Mouse (Mus musculus): Measurements from ENCODE around the gene Adcy4. TPM values are rescaled to one million over a fixed set of nuclear protein-coding genes. Genes with fewer than 3 reads are reported as not detected.

Gene Adcy4
- total RNA-seq, 2 experiments from 2014 or later, result 6.7 to 13.8 TPM

DNA sequence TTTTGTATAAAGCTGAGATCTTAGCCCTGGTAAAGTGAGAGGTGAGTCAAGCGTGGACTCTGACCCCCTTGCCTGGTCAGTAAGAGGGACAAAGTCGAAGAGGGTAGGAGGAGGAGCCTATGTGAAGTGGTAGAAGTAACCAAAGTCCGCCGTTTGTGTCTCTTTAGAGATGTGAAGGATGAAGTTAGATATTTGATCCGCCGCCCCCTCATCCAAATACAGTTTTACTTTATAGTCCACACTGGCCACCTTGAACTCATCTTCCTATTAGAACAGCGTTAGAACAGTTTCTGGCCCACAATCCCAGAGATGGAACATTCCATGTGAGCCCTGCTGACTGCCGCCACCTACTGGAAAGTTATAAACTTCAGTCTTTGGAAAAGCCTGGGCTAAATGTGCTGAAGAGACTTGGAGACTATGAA, 25.5 kb downstream of the Adcy4 start, which contains the start of gene Cideb:
Cideb (minus strand) TSS at position 96 of the 422 bp plus-strand sequence.
- peak; percentile 43 to 65 for DNase-seq

DNA sequence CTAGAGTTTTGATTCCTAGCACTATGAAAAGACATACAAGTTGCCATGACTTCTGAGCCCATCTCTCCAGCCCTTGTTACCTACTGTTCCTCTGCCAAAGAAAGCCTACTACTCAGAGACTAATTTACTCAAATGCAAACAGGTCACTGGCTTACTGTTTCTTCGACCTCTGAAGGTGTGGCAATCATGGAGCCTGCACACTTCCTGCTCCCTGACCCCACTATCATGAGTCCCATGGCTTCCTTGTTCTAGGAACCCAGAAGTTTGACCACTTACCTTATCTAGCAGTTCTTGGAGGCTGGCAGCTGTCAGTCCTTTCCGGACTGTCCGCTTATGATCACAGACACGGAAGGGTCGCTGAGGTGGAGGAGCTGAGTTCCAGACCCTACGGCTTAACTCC, 26.3 kb downstream of the Adcy4 start:
- no peak for DNase-seq

DNA sequence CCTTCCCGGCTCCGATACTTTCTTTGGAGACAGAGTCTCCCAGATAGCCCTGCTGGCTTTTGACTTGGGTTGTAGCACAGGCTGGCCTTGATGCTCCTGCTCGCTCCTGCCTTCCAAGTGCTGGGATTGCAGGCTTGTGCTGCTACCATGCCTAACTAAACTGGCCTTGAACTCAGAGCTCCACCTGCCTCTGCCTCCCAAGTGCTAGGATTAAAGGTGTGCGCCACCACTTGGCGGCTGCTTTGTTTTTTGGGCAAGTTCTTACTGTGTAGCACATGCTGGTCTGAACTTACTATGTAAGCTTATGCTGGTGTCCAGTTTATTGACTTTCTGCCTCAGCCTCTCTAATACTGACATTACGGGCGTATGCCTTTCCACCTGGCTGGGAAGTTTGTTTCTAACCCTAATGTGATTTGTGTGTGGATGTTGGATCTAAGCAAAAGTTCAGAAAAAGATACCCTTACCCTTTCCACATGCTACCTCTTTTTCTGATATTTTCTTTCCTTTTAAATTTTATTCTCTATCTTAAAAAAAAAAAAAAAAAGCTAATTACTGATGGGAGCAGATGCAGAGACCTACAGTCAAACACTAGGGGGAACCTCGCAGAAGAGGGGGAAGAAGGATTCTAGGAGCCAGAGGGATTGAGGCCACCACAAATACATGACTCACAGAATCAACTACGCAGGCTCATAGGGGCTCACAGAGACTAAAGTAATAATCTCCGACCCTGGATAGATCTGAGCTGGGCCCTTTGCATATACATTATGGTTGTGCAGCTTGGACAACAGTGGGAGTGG, 36.6 kb downstream of the Adcy4 start:
- no peak for DNase-seq

- no peak for DNase-seq
These were observed 38.0 kb downstream of the Adcy4 start for GRCm38 (mm10) chr14:55745861-55746237.

GRCm38 (mm10) chr14:55745180-55745860, 38.6 kb downstream of the Adcy4 start, which contains the start of the genes Dhrs1 and Nop9:
TSS of gene Dhrs1 (minus strand) at chr14:55745690.
TSS of gene Nop9 (plus strand) at chr14:55745693.
- peak; percentile 92 to 93 for DNase-seq

GRCm38 (mm10) chr14:55743711-55744110, 40.2 kb downstream of the Adcy4 start:
- peak; percentile 87 to 90 for DNase-seq

GRCm38 (mm10) chr14:55737086-55737687, 46.7 kb downstream of the Adcy4 start:
- DNase-seq, result no peak

DNA sequence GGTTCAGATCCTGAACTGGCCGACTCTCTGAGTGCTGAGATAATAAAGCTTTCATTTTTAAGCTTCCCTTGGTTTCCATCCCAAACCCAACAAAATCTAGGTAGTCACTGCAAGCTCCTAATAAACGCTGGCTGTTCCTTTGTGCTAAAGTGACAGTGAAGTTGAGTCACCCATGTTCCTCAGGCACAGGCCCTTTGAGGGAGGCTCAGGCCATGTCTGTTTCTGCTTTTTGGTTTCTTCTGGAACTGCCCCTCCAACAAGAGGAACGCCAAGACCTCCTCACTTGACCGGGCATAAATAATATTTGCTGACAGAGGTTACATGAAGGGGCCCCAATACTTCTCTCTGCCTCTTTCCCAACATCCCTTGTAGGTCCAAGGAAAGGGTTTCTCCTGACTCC, 48.1 kb downstream of the Adcy4 start:
- DNase-seq, result no peak

DNA sequence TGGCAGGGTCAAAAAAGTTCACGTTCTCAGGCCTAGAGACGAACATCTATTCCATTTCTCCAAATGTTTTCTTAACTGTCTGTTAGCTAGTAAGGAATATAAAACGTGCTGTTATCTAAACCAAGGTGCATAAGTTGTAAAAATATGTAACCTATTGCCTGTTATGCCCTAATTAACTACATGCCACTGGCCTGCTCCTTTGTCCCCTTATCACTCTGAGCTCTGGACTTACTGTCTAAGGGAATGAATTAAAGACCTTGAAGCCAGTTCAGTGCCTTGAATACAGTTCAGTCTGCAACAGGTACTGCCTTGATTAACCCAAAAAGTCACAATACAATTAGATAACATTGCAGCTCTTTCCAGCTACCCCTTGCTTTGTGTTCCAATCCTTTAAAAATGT, 48.6 kb downstream of the Adcy4 start:
- DNase-seq, result no peak

DNA sequence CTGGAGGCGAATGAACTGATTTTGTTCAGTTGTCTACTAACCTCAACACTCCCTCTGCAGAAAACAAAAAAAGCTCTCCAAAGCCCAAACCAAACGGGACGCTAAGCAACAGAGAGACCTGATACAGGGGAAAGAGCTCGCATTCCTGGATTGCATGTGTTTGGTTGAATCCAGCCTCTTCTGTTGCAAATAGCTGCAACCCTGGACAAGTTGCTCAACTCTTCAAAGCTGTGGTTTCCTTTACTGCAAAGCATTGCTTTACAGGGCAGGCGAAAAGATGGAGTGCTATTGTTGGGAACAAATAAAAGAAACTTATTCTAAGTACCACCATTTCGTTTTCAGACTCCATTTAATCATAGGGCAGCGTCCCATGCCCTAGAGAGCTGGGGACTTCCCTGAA, 49.0 kb downstream of the Adcy4 start:
- no peak for DNase-seq

DNA sequence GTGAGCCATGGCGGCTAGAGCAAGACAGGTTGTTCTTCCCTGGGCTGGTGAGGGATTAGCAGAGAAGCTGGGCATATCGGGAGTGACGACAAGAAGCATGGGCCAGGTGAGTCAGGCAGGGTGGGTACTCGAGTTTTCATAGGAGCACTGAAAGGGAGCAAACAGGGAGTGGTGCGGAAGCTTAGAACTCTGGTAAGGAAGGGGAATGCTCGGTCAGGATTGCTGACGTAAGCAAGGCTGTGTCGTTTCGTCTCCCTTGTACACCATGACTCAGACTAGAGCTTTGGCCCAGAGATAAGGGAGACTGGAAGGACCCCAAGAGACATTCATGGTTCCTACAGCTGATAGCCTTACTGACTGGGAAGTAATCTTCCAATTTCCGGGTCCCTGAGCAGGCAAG, 50.0 kb downstream of the Adcy4 start:
- DNase-seq, result no peak

- DNase-seq, result no peak
These were observed 53.3 kb downstream of the Adcy4 start for GRCm38 (mm10) chr14:55730531-55731032.

DNA sequence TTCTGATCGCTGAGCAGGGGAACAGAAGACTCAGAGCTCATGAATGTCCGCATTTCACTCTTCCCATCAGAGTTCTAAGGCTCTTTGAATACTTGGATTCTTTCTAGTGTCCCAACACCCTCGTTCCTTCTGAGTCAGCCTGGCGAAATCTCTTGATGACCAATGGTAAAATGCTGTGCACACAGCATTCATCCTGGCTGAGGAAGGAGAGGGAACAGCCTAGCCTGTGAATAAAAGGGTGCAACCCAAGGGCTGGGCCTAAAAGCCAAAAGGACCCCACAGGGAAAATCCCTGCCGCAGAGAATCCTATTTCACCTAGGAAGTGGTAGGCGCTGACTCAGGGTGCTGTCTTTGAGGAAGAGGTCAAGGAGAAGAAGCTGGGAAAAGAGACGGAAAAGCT, 53.8 kb downstream of the Adcy4 start:
- DNase-seq, result no peak

GRCm38 (mm10) chr14:55727889-55728685, 55.8 kb downstream of the Adcy4 start:
- no peak for DNase-seq

DNA sequence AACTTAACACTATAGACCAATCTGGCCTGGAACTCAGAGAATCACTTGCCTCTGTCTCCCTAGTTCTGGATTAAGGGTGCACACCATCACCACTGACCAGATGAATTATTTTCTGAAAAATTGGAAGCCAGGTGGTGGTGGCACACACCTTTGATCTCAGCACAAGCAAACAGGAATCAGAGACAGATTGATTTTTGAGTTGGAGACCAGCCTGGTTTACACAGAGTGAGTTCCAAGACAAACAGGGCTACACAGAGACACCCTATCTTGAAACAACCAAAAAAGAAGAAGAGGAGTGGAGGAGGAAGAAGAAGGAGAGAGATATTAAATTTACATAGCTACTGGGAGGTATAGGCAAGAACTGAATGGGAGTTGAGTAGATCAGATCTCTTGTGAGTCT, 57.6 kb downstream of the Adcy4 start:
- DNase-seq, result no peak

DNA sequence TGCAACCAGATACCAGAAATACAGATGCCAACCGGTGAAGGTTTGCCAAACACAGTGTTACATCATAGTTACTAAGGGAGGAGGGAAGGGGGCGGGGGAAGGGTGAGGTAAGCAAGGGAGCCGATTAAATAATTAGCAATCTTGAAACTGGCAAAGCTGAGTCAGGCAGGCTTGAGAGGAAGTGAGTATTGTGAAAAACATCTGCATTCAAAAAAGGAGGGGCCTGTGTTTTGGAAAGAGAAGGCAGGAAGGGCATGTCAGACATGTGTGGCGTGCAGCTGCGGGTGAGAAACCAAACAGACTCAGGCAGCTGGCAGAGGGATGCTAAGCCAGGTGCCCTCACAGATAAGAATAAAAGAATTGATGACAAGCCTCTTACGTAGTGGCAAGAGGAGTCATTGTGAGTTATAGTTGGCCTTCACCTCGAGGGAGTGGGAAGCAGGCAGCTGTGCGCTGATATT, 59.5 kb downstream of the Adcy4 start:
- peak; percentile 50 to 70 for DNase-seq

DNA sequence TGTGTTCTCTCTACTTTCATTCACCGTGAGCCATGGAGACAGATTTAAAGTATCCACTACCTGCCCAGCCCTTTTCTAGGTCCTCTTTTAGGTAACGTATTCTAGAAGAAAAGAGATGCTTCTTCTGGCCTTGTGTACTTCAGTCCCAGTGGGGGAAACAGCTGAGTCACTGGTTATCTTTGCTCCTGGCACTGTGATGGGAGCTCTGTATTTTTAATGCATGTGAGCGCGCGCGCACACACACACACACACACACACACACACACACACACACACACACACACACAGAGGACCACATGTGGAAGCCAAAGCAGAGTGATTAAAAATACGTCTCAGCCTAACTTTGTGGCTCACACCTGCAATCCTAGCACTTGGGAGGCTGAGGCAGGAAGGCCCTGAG, 60.5 kb downstream of the Adcy4 start:
- DNase-seq, result no peak

- DNase-seq, result no peak
These were observed 61.4 kb downstream of the Adcy4 start for GRCm38 (mm10) chr14:55722438-55722945.

DNA sequence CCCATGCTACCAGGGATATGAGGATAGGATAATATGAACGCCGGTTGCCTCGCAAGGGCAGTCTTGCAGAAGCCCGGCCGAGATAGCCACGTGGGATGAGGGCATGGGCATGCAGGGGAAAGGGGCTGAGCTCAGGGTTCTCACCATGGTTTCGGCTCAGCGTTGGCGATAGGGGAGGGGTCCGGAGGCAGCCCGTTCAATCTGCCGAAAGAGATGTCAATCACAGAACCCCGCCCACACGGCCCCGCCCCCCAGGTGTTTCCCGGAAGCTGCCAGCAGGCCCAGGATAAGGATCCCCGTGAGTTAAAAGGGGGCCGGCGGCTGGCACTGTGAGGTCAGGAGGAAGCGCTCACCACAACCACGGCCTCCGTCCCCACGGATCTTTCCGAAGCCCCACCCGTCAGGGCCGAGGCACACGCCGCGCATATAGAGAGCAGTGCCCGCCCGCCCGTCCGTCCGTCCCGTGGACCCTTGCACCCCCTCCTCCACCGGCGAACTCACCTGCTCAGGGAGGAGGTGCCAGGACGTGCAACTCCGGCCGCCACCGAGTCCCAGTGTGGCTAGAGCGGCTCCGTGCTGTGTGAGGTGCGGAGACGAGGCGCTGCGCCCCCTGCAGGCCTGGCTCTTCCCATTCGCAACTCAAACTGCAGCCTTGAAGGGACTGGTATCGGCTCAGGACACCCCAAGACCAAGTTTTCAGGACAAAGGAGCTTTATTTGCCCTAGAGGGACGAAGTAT, 62.0 kb downstream of the Adcy4 start, which contains the start of gene Rabggta:
Rabggta (minus strand) TSS at position 564 of the 738 bp plus-strand sequence.
- DNase-seq, result peak; percentile 94 to 97

- no peak for DNase-seq
These were observed 62.8 kb downstream of the Adcy4 start for GRCm38 (mm10) chr14:55721076-55721475.

- DNase-seq, result no peak
These were observed 63.2 kb downstream of the Adcy4 start for GRCm38 (mm10) chr14:55720666-55721065.

Measured in adrenal gland, postnatal 36 days (tissue).